Mouse (Mus musculus): ENCODE results near the gene Slc22a1. TPM values are rescaled to one million over a fixed set of nuclear protein-coding genes. Genes with fewer than 3 reads are reported as not detected.

The Slc22a1 gene
- polyA plus RNA-seq (2017; shearing (Covaris generic)), result under 1 TPM; 0.08 to 0.26 TPM

DNA sequence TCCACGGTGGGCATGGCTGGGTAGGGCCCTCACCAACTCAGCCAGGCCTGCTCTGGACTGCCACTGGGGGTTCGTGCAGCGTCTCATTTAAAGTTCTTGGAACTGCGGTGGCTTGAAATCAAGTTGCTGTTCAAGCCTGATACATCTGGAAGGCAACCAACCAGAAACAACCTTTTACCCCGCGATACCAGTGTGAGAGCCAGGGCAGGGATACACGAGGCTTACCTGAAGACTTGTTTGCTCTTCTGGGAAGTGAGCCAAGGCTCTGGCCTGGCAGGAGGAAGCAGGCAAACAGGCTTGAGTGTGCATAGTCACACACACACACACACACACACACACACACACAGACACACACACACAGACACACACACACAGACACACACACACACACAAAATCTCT lies at the start of gene Slc22a1:
Slc22a1 (minus strand) TSS at position 184 of the 400 bp plus-strand sequence.

Other genes starting within 250 kb of the Slc22a1 start
- under 1 TPM in 1 of 2 experiments, not detected in 1; 0.09 TPM for gene Slc22a3, start 168.1 kb downstream of the Slc22a1 start, polyA plus RNA-seq (2017; shearing (Covaris generic))
- gene Slc22a2, start 91.7 kb downstream of the Slc22a1 start, polyA plus RNA-seq (2017; shearing (Covaris generic)), result 1 to 10 TPM; 1.1 to 4.1 TPM
- 10 to 100 TPM; 36.0 to 37.5 TPM for gene Igf2r, start 93.8 kb upstream of the Slc22a1 start, polyA plus RNA-seq (2017; shearing (Covaris generic))
- not detected for gene Mas1, start 192.3 kb upstream of the Slc22a1 start, polyA plus RNA-seq (2017; shearing (Covaris generic))
- not detected for gene Mrgprh, start 200.2 kb upstream of the Slc22a1 start, polyA plus RNA-seq (2017; shearing (Covaris generic))
- under 1 TPM; 0.67 to 0.85 TPM for gene Pnldc1, start 234.4 kb upstream of the Slc22a1 start, polyA plus RNA-seq (2017; shearing (Covaris generic))
- gene Tcp1, start 239.9 kb upstream of the Slc22a1 start, polyA plus RNA-seq (2017; shearing (Covaris generic)), result 100 to 1,000 TPM; 188 to 268 TPM
- gene Mrpl18, start 240.5 kb upstream of the Slc22a1 start, polyA plus RNA-seq (2017; shearing (Covaris generic)), result 100 to 1,000 TPM; 145 to 152 TPM